2 mouse cellular contexts compared by ENCODE assay signal in genomic region chr11:96110950-96111349, GRCm38 (mm10).
A peak's percentile ranks its signal among the peaks of the same experiment; 100 is the strongest.
TF ChIP-seq lines count a peak whose summit lies in the region.

No protein-coding gene starts in this region.

TF ChIP-seq in CH12.LX, 34 proteins besides CTCF, POLR2A, EP300 and RAD21 (continued from another document):
- peak; percentile 57 for TF ChIP-seq SMC3 (IDR thresholded peaks at IDR 0.05; ENCODE audit: low read depth, low read length)

TF ChIP-seq in ES-E14, 5 proteins besides CTCF, POLR2A, EP300 and RAD21:
- TF ChIP-seq ZC3H11A (IDR thresholded peaks at IDR 0.05; ENCODE audit: borderline replicate concordance, low read depth, low read length), result peak; percentile 4; the same call in 1 of the 2 replicates
